Mouse (Mus musculus): ENCODE measurements at regions not wholly inside any gene's neighbourhood (a gene's known extent, or its start where the extent isn't known, plus 50 kb on each side); places are given as distances from the start of the nearest gene placed in this dataset.

DNA sequence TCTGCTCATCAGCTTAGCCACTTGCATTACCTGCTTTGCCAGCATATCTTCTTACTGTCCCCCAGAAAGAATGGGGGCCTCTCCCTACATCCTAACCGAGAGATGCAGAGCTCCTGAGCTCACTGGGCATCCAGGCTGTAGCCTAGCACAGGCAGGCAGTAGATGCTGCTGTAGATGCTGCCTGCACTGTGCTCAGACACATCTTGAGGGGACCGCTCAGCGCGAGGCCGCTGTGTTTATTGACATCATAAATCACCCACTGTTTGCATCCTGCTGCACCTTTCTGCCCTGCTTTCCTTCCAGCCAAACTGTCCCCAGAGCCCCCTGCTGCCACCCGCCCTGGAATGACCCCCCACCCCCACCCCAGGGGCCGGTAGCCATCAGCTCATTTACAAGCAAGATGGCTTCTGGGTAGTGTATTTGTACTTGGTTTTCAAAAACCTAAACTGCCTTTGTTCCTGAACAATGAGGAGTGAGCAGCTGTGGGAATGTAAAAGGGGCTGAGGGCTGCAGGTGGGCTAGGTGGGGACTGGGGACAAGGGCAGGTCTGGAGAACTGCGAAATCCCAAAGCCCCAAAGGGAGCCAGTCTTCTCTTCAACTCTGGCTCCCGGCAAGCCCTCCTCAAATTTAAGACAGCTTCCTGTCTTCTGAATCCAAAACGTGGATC lies 233.2 kb downstream of the Bcor start:
- no peak for DNase-seq

DNA sequence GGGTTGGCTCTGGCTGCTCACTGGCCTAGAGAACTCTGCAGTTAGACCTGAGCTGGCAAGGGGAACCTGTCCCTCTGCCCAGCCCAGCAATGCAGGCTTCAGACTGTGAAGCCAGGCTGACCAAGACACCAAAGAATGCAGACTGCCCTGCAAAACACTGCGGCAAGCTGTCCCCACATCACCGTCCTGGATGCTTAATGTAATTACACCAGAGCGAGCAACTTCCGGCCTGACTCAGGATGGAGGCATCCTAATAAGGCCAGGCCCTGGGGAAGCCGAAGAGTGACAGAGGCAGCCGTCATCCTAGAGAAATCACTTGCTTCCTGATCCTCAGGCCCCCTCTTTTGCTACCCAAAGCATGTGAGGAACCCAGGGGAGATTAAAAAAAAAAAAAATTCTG lies 230.7 kb downstream of the Bcor start:
- no peak for DNase-seq

DNA sequence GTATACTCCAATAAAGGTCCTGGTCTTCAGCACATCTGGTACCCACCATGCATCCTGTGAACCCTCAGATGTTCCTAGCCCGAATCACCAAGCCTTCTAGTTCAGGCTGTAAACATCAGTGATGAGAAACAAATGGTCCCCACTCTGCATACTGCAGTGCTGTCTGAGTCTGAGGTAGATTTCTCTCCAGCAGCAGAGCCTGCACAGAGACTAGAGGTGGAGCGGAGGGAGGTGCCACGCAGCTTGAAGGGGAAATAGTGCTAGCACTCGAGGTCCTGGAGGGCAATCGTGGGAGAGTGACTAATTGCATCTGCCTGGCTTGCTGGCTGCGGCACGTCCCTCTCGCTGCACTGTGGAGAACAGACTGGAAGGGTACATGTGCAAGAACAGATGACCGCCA lies 228.7 kb downstream of the Bcor start:
- no peak for DNase-seq

DNA sequence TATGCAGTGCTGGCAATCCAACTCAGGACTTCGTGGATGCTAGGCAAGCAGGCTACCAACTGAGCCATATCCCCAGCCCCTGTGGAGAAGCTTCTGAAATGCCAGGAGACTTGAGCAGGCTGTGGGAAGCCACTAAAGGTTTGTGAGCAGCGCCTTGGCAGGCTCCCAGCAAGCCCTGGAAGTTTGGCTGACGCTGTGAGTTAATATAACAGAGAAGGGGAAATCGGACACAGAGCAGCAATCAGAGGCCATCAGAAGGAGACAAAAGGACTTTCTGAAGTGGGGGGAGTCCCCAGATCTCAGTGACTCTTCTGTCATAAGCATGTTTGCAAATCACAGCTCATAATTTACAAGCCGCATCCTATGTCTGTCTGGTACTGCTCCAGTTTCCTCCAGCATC lies 224.8 kb downstream of the Bcor start:
- peak; percentile 11 for DNase-seq

DNA sequence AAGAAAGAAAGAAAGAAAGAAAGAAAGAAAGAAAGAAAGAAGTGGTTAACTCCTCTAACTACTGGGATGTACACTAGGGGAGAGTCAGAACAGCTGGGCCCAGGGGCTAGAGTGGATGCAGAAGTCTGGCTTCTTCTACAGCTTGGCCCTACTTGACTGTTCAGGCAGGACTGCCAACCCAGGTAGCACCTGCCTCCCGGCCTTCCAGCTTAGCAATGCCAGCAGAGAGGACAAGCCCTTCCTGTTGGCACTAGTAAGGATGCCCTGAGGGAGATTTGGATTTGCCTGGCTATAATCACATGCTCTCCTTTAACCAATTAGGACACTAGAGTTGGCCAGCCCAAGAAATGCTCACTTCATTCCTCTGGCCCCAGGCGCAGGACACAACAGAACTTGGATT lies 219.9 kb downstream of the Bcor start:
- no peak for DNase-seq

DNA sequence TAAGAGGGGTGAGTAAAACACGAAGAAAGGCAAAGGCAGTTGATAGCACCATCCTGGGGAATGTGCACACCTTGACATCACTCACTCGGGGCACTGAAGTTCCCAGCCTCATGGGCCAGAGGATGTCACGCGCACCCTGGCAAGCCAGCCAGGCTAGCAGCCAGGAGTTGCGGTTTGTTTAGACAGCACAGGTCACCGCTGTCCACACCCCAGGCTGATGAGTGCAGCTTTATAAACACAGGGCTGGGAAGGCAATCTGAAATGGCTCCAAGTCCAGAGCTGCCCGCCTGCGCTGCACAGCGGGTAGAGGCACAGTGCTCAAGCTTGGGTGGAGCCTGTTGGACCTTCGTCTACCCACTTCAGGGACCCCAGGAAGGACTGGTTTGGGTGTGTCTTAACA lies 216.8 kb downstream of the Bcor start:
- DNase-seq, result no peak

DNA sequence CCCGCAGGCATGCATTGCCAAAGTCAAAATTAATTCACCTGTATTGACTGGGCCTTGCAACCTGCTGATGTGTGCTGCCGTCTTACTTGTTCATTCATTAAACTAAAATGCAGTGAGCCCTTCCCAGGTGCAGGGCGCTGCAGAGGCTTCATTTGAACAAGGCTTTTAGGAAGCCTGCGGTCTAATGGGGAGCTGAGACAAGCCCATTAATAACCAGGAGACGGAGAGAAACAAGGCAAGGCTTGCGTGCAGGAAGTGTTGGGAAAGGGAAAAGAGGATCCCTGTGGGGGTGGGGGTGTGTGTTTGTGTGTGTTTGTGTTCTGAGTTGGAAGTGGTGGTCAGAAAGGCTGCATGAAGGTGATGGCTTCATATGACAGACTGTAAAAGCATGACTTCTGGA lies 215.6 kb downstream of the Bcor start:
- no peak for DNase-seq

DNA sequence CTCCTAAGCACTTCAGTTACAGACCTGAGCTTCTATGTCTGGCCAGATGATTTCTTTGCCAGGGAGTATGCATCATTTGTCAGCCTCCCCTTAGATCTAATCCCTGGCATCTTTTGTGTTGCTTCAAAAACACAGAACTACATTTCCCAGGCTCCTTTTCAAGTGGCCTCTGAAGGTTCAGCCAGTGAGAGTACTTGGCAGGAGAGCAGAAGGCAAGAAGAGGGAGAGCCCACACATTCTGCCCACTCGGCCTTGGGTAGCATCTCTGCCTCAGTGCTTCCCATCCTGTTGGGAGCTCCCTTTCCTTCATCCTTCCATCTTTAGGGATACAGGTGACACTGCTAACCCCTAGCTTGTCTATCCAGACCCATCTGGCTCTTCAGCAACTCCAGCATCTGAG lies 214.9 kb downstream of the Bcor start:
- DNase-seq, result no peak

DNA sequence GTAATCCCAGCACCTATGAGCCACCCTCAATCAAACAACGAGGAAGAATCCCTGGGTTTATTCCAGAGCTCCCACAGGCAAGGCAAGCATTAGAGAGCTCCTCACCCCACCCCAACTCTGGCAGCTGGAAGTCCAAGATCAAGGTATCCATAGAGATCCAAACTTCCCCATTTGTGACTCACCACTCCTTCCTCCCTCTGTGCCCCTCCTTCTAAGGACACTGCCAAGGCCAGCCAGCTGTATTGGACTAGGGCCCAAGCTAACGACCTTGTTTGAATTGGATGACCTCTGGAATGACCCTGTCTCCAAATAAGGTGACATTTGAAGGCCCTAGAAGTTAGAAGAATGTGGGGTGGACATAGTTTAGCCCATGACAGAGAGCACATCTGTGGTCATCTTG lies 208.0 kb downstream of the Bcor start:
- DNase-seq, result no peak

DNA sequence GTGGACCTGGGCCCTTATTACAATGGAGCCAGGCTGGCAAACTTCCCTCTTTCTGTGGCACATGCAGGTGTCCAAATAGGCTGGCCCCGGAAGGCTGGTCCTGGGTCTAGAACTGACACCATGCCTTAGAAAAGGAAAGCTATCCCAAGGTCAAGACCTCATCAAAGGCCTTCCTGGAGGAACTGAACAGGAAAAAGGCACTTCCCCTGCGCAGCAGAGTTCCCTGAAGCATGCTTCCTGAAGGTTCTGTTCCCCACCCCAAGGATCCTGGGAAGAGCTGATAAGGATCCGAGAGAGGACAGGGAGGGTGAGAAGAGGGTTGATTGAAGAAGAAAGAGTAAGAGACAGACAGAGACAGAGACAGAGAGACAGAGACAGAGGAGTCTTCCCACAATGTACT lies 204.0 kb downstream of the Bcor start:
- DNase-seq, result no peak

DNA sequence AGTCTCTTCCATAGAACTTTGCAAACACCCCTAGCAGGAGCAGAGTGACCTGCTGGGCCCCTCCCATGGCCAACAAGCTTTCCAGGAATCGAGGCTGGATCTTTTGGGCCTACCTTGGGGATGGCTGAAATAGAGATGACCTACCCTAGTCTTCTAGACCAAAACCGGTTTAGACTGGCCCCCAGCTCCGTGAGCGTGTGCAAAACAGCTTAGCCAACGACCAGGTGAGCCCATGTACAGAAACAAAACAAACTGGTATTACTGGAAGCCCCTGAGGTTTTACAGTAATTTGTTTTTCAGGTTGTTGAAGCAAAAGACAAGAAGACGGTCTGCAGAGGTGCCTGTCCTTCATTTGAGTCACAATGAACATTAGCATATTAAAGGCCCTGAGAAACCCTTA lies 203.1 kb downstream of the Bcor start:
- DNase-seq, result no peak

DNA sequence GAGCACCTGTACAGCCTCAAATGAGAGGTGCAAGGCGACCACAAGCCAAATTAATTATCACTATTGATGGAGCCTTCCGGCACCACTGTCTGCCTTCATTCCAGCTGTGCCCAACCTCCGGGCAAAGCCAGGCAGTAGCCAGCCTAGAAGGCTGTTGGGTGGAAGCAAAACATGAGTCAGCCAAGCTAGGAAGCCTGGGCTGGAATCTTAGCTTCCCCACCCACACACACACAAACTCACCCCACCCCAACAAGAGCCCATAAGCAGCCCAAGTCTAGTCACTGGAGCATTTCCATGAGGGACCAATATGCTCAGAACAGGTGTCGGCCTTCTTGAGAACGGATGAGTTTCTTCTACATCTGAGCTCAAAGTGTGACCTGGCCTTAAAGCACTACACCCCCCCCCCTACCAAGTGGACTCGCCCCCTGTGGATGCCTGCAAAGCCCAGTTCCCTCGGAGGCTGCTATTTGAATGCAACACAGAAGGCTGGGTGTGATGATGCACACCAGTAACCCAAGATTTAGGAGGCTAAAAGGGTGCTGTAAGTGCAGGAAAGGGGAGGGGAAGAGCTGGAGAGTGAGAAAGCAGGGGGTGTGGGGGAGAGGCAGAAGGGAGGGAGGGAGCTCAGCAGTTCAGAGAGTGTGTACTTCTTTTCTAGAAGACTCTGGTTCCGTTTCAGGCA lies 200.1 kb downstream of the Bcor start:
- no peak for DNase-seq

DNA sequence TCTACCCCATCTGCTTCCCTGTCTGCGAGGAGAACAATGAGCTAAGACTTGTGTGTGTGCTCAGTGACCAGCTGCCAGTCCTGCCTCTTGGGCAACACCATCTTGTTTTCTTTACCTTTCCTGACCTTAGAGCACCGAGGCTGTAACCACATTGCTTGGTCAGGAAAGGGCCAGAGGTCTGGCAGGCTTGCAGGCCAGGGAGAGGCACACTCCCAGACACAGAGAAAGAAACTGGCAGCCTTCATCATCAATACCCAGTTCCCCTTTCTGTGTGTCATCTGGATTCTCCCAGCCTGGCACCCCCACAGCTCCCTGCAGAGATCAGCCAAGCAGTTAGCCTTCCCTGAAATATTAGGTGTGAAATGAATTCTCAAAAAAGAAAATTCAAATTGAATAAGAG lies 198.8 kb downstream of the Bcor start:
- no peak for DNase-seq

DNA sequence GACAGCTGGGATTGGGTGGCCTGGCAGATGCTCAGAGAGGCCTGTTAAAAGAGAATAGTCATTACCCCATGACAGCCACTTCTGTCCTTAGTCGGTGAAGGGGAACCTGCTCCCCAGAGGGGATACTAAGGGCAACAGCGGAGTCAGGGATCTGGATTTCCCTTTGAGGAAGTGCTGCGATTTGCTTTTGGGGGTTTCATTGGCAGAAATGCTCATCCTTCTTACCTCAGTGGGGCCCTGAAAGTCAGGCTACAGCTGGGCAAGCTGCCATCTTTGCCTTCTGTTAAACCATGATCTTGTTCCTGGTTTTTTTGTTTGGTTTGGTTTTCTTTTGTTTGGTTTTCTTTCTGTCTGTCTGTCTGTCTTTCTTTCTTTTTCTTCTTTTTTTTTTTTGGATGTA lies 195.7 kb downstream of the Bcor start:
- DNase-seq, result no peak

DNA sequence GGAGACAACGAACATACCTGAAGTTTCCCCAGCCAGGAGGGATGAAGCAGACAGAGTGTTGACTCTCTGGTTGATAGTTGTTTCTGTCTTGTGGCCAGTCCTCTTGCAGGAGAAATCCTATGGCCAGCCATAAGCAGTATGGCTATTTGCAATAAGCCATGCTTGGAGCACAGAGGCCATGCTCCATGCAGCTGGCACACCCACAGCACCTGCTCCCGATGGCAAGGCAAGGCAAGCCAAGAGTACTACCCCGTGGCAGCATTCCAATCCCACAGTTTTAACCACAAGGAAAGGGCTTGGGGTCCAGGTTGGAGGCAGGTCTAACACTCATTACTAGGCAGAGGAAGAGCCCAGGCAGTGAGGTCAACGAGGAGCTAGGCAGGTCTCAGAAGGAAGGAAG lies 181.5 kb downstream of the Bcor start:
- no peak for DNase-seq

DNA sequence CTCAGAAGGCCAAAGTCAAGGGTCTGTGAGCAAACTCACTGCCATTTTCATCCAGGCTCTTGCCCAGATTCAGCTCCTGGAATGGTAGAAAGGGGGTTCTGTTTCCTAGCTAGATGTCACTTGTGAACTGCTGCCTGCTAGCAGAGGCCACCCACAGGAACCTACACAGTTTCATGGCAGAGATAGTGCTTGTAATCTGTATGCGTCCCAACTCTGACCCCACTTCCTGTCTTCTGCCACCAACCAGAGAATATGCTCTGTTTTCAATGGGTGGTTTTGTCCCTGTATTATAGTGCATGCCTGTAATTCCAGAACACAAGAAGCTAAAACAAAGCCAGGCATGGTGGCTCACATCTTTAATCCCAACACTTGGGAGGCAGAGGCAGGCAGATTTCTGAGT lies 176.9 kb downstream of the Bcor start:
- DNase-seq, result no peak

All from cerebellum, adult 8-10 months (tissue).